Mouse (Mus musculus) heart, adult 2 months (tissue): ENCODE results near the gene Gm20481. TPM values are rescaled to one million over a fixed set of nuclear protein-coding genes. Genes with fewer than 3 reads are reported as not detected.
A peak's percentile ranks its signal among the peaks of the same experiment; 100 is the strongest.

ENCODE experiments used
- DNase-seq, 2 experiments: peaks; one replicate each; pipeline ENCODE4 v3.0.0; 2021
- H3K27ac ChIP-seq: fragments of 200-600 bp; 2 replicates; pipeline ENCODE4 v1.8.1; 2022
- H3K27me3 ChIP-seq: fragments of 200-500 bp; 2 replicates; pipeline ENCODE4 v1.6.1; 2012; ENCODE audit warnings: mild to moderate bottlenecking, low read length, inconsistent platforms, mixed read lengths; ENCODE audit not compliant: control insufficient read depth, insufficient read depth
- H3K36me3 ChIP-seq: fragments of 200-500 bp; 2 replicates; pipeline ENCODE4 v1.6.1; 2012; ENCODE audit warnings: low read length, inconsistent platforms; ENCODE audit not compliant: control insufficient read depth, insufficient read depth
- H3K4me1 ChIP-seq: fragments of 200-500 bp; 2 replicates; pipeline ENCODE4 v1.6.1; 2011; ENCODE audit warnings: low read length; ENCODE audit not compliant: control insufficient read depth, insufficient read depth
- H3K4me3 ChIP-seq: fragments of 200-600 bp; 2 replicates; pipeline ENCODE4 v1.8.1; 2022
- H3K79me2 ChIP-seq: fragments of 200-500 bp; replicated peaks from 2 replicates; pipeline ENCODE4 v1.6.1; 2012; ENCODE audit warnings: mild to moderate bottlenecking, inconsistent platforms, low read length, moderate library complexity, mixed read lengths; ENCODE audit not compliant: control insufficient read depth, insufficient read depth
- H3K9ac ChIP-seq: fragments of 200-500 bp; 2 replicates; pipeline ENCODE4 v1.6.1; 2012; ENCODE audit warnings: low read depth, mild to moderate bottlenecking, control low read depth, inconsistent platforms, low read length, mixed read lengths
- CTCF ChIP-seq: fragments of 200-600 bp; IDR thresholded peaks from 2 replicates; pipeline ENCODE4 v1.8.1; 2022; ENCODE audit warnings: antibody characterized with exemption, mild to moderate bottlenecking, moderate library complexity
- EP300 ChIP-seq: fragments of 200-500 bp; IDR thresholded peaks from 2 replicates; pipeline ENCODE4 v1.6.1; 2011; ENCODE audit warnings: low read depth, low read length, control low read depth; ENCODE audit not compliant: insufficient read depth
- POLR2A ChIP-seq: fragments of 200-500 bp; IDR thresholded peaks from 2 replicates; pipeline ENCODE4 v1.6.1; 2011; ENCODE audit warnings: mild to moderate bottlenecking, low read depth, low read length, control low read depth; ENCODE audit not compliant: insufficient read depth
- WGBS: fragments of 180-500 bp; shearing (Covaris S2); methylation state at CpG from one replicate; pipeline ENCODE4 v1.1.7; 2018; 5-methylcytosine and 5-hydroxymethylcytosine counted together
- intact Hi-C: fragments of 180-260 bp; cut with DNase I; formaldehyde crosslinking; loops from one replicate; pipeline ENCODE4 v1.15.1; 2025
- polyA plus RNA-seq: library from polyadenylated mRNA; depleted of rRNA; stranded (reverse); fragments of >200 nt; gene quantifications from 2 replicates; pipeline ENCODE4 v1.2.3, GENCODE M21; 2012
- total RNA-seq, 2 experiments: library from RNA; stranded (reverse); gene quantifications; 2 replicates each; pipeline ENCODE4 v1.2.3; 2021

Gene Gm20481
- total and polyA plus RNA-seq, 3 experiments, result not detected

GRCm38 (mm10) chr17:35000717-35001451 is 31.2 kb downstream of the Gm20481 start, which contains the start of gene Vars:
TSS of gene Vars (plus strand) at chr17:35000987.
- peak; percentile 93 to 95 for DNase-seq
- TF ChIP-seq POLR2A (0 out of 2 replicates have a peak, but pooled peaks have one; percentile 37), CTCF (no peak), EP300 (0 out of 2 replicates have a peak, but pooled peaks have one; percentile 24)
- intact Hi-C loops, result loop anchor here (2.0 to 5.0 kb wide), 2 partner anchors 20 to 241 kb away; partner anchors contain the start of genes Ddx39b and Lsm2

DNA sequence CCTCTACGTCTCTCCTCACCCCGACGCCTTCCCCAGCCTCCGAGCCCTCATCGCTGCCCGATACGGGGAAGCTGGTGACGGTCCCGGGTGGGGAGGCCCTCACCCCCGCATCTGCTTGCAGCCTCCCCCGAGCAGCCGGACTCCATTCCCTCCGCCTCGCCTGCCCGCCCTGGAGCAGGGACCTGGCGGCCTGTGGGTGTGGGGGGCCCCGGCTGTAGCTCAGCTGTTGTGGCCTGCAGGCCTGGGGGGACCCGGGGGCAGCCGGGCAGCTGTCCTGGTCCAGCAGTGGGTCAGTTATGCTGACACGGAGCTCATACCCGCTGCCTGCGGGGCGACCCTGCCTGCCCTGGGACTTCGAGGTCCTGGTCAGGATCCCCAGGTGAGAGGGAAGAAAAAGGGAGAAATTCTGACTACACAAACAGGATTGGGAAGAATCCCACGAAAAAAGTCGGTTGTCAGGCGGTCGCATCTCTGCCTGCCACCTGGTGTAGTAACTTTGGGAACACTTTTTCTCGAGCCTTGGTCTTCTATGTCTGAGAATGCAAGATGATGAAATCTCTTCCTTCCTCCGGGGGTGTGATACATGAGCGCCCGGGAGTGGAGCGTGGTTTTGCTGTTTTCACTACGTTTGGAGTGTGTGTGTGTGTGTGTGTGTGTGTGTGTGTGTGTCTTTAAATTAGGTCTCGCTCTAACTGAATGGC is 31.9 kb downstream of the Gm20481 start:
- no peak for TF ChIP-seq POLR2A
- TF ChIP-seq EP300, result no peak
- no peak for TF ChIP-seq CTCF
- 2% methylated on average over 35 of the region's 35 CpGs for WGBS
- peak overlapping the region; percentile 85 for H3K9ac ChIP-seq
- H3K36me3 ChIP-seq, result no peaks in the 10 kb centered on the region
- peak overlapping the region; percentile 100 for H3K27ac ChIP-seq
- H3K79me2 ChIP-seq, result no peaks in the 10 kb centered on the region
- DNase-seq, result no peak
- intact Hi-C loops, result loop anchor here (2.0 to 5.0 kb wide), 2 partner anchors 21 to 241 kb away; partner anchors contain the start of genes Ddx39b and Lsm2
- peak overlapping the region; percentile 78 for H3K4me3 ChIP-seq
- no peaks in the 10 kb centered on the region for H3K27me3 ChIP-seq
- H3K4me1 ChIP-seq, result peaks cover 10% of the 10 kb centered on the region

More at GRCm38 (mm10) chr17:35000717-35001451, 31.2 kb downstream of the Gm20481 start, which contains the start of gene Vars:
- peaks cover 10% of the 10 kb centered on the region for H3K4me1 ChIP-seq
- H3K27ac ChIP-seq, result peak within 1 kb of the TSS; percentile 100
- H3K79me2 ChIP-seq, result no peaks in the 10 kb centered on the region
- no peaks in the 10 kb centered on the region for H3K27me3 ChIP-seq
- H3K9ac ChIP-seq, result peak within 1 kb of the TSS; percentile 85
- H3K4me3 ChIP-seq, result peak within 1 kb of the TSS; percentile 78
- no peaks in the 10 kb centered on the region for H3K36me3 ChIP-seq
- whole genome bisulfite sequencing, result under 1% methylated on average over 79 of the region's 83 CpGs

DNA sequence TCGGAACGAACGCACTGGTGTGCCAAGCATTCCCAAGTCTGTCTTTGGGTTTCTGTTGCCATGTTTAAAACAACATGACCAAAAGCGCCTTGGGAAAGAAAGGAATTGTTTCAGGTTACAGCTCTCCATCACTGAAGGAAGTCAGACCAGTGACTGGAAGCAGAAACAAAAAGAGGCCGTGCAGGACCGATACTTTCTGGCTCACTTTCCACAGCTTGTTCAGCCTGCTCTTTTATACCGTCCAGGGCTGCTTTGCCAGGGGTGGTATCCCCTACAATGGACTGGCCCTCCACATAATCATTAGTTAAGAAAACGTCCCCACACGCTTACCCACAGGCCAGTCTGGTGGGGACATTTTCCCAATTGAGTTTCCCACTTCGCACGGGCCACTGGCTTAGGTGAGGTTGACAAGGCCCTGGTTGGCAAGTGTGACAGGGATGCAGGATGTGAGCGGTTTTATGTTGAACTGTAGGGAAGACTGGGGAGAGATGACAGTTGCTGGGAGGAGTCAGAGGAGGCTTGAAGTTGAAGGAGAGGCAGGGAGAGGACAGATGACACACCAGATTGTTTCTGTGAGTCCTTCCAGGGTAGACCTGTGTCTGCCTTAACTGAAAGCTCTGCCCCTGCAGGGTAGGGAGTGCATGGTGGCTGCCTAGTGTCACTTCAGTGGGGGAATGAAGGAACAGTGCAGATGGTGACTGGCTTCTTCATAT is 32.6 kb downstream of the Gm20481 start:
- Histone ChIP-seq H3K4me1 (peaks cover 10% of the 10 kb centered on the region), H3K4me3 (no peak overlapping the region), H3K27me3 (no peaks in the 10 kb centered on the region), H3K36me3 (no peaks in the 10 kb centered on the region), H3K9ac (peak overlapping the region; percentile 85), H3K79me2 (no peaks in the 10 kb centered on the region), H3K27ac (0 out of 2 replicates have a peak overlapping the region, but pooled peaks have one; percentile 15)
- WGBS, result 14% methylated on average over 12 of the region's 12 CpGs
- intact Hi-C loops, result loop anchor here (5.0 kb wide), 1 partner anchor 240 kb away; the partner anchor contains the start of gene Ddx39b
- TF ChIP-seq POLR2A (no peak), EP300 (no peak), CTCF (no peak)
- peak in 1 of 2 experiments; percentile 18 for DNase-seq

GRCm38 (mm10) chr17:35003022-35003838 is 33.5 kb downstream of the Gm20481 start:
- H3K4me3 ChIP-seq, result no peak overlapping the region
- H3K36me3 ChIP-seq, result no peaks in the 10 kb centered on the region
- intact Hi-C loops, result loop anchor here (5.0 kb wide), 1 partner anchor 239 kb away; the partner anchor contains the start of gene Ddx39b
- no peak overlapping the region for H3K27ac ChIP-seq
- no peak for DNase-seq
- H3K27me3 ChIP-seq, result no peaks in the 10 kb centered on the region
- no peaks in the 10 kb centered on the region for H3K79me2 ChIP-seq
- TF ChIP-seq EP300 (no peak), CTCF (no peak)
- peaks cover 10% of the 10 kb centered on the region for H3K4me1 ChIP-seq
- H3K9ac ChIP-seq, result no peak overlapping the region
- WGBS, result 60% methylated on average over 9 of the region's 9 CpGs
